Mouse (Mus musculus) intestine, embryonic 14.5 days (tissue): ENCODE results near the gene Lyar. TPM values are rescaled to one million over a fixed set of nuclear protein-coding genes. Genes with fewer than 3 reads are reported as not detected.

Source experiments
- ATAC-seq: fragments of 200-750 bp; cut with Nextera tagmentation; replicated peaks from 2 replicates; pipeline ENCODE4 v1.8.0; 2017; ENCODE audit warnings: low read depth, moderate number of reproducible peaks, moderate TSS enrichment, moderate library complexity; ENCODE audit not compliant: low FRiP score, low TSS enrichment
- DNase-seq: peaks from one replicate; pipeline ENCODE4 v3.0.0-alpha.2; 2018; ENCODE audit warnings: low spot score
- H3K27ac ChIP-seq: fragments of 300-500 bp; sonication (generic); 2 replicates; pipeline ENCODE4 v1.5.1; 2014; ENCODE audit warnings: low read depth, mild to moderate bottlenecking, control low read depth
- H3K27me3 ChIP-seq: fragments of 300-500 bp; sonication (generic); replicated peaks from 2 replicates; pipeline ENCODE4 v1.6.1; 2014; ENCODE audit warnings: low read length, control low read depth; ENCODE audit not compliant: control insufficient read depth, insufficient read depth
- H3K36me3 ChIP-seq: fragments of 300-500 bp; sonication (generic); 2 replicates; pipeline ENCODE4 v1.6.1; 2014; ENCODE audit warnings: low read length, control low read depth; ENCODE audit not compliant: control insufficient read depth, insufficient read depth
- H3K4me1 ChIP-seq: fragments of 300-500 bp; sonication (generic); replicated peaks from 2 replicates; pipeline ENCODE4 v1.6.1; 2014; ENCODE audit warnings: low read length, control low read depth, mixed read lengths; ENCODE audit not compliant: control insufficient read depth, insufficient read depth
- H3K4me2 ChIP-seq: fragments of 300-500 bp; sonication (generic); 2 replicates; pipeline ENCODE4 v1.6.1; 2014; ENCODE audit warnings: low read length
- H3K4me3 ChIP-seq: fragments of 300-500 bp; sonication (generic); 2 replicates; pipeline ENCODE4 v1.5.1; 2014; ENCODE audit warnings: low read depth, low read length, control low read depth, mixed read lengths
- H3K9ac ChIP-seq: fragments of 300-500 bp; sonication (generic); 2 replicates; pipeline ENCODE4 v1.6.1; 2014; ENCODE audit warnings: mild to moderate bottlenecking, low read length
- H3K9me3 ChIP-seq: fragments of 300-500 bp; sonication (generic); 2 replicates; pipeline ENCODE4 v1.6.1; 2016; ENCODE audit warnings: low read length, control low read depth; ENCODE audit not compliant: control insufficient read depth
- WGBS: fragments of 180-500 bp; shearing (Covaris S2); extraction: QIAGEN DNeasy Blood & Tissue Kit; methylation state at CpG from one replicate; pipeline ENCODE4 v1.1.7; 2014; 5-methylcytosine and 5-hydroxymethylcytosine counted together
- polyA plus RNA-seq: library from polyadenylated mRNA; unstranded; fragments of >200 nt; fragmentation: Nextera tagmentation; extraction: Ambion mirVana; gene quantifications from 2 replicates; pipeline ENCODE4 v1.2.1, GENCODE M21; 2014

Gene Lyar
- polyA plus RNA-seq, 1 experiment from 2014 or later = 100 TPM

DNA sequence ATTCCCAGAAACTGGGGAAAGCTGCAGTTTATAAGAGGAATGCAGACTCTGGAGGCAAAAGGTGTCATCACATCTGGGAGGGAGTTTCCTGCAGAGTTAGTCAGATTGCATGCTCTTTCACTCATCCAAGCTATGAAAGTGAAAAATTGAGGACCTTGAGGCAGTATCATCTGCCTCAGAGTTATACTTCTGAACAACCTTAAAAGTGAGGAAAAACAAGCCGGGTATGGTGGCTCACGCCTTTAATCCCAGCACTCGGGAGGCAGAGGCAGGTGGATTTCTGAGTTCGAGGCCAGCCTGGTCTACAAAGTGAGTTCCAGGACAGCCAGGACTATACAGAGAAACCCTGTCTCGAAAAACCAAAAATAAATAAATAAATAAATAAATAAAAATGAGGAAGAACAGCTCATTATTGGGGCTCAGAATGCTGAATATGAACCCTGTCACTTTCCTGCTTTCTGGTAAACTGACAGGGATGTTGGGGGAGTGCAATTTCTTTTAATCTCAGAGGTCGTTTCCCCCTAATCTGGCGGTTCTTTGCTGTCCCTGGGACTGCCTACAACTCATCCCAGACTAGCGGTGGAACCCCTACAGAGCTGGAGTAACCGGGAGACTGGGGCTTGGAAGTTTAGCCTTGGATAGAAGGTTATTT is 39.3 kb downstream of the Lyar start:
- peak overlapping the region; percentile 86 for H3K4me3 ChIP-seq
- DNase-seq (no peak), ATAC-seq (no peak)
- H3K27ac ChIP-seq = peak overlapping the region; percentile 84
- H3K4me2 ChIP-seq = peak overlapping the region; percentile 89
- 44% methylated on average over 9 of the region's 9 CpGs for WGBS
- H3K9ac ChIP-seq = peak overlapping the region; percentile 77
- H3K36me3 ChIP-seq = peaks cover 29% of the 10 kb centered on the region
- no peaks in the 10 kb centered on the region for H3K27me3 ChIP-seq
- no peaks in the 10 kb centered on the region for H3K9me3 ChIP-seq
- no peaks in the 10 kb centered on the region for H3K4me1 ChIP-seq

DNA sequence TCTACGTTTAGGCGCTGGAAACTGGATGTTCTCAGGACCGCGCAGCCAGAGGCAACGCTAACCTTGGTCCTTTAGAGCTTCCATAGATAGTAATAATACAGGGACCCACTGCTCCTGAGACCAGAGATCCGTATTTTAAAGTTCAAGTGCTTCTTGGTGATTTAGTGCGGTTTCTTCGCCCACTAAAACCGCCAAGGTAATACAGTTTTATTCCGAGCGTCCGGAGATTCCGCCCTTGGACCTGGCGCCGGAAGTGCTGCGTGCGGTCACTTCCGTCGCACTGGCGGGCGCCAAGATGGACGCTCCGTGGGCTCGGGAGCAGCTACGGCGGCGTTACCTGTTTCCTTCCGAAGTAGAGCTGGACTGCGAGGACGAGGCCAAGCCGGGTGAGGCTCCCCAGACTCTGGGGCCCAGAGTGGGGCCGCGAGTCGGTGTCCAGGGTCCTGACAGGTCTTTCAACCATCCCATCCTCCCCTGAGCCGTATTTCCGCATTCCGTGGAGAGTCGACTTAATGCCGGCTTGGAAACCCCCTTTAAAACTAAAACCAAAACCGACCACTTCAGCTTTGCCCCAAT is 39.9 kb downstream of the Lyar start, which contains the start of gene Tmem128:
Gene Tmem128, plus strand, starts transcription at position 79 of the 576 bp plus-strand sequence.
- H3K4me3 ChIP-seq = peak within 1 kb of the TSS; percentile 86
- no peaks in the 10 kb centered on the region for H3K9me3 ChIP-seq
- peak within 1 kb of the TSS; percentile 84 for H3K27ac ChIP-seq
- DNase-seq (peak; percentile 86), ATAC-seq (peak; percentile 79)
- peak within 1 kb of the TSS; percentile 89 for H3K4me2 ChIP-seq
- H3K4me1 ChIP-seq = no peaks in the 10 kb centered on the region
- peaks cover 35% of the 10 kb centered on the region for H3K36me3 ChIP-seq
- WGBS = under 1% methylated on average over 40 of the region's 40 CpGs
- no peaks in the 10 kb centered on the region for H3K27me3 ChIP-seq
- H3K9ac ChIP-seq = peak within 1 kb of the TSS; percentile 77

DNA sequence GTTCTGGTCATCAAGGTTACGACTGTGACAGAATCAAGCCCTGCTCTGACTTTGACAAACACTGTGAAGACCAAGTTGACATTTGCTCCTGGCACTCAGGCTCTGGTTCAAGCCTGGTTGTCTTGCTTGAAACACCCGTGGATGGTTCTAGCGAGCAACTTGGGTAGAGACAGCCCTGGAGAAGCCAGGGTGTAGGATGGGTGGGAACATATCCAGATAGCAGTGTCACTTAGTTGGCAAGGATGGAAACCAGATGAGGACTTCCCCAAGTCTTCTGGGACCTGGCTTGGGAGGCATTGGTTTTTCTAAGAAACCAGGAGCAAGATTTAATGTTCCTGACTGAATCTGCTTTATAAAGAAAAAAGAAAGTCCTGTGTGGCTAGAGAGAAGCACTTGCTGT is 50.7 kb downstream of the Lyar start:
- Histone ChIP-seq H3K27me3 (peaks cover 25% of the 10 kb centered on the region), H3K4me2 (no peak overlapping the region), H3K4me1 (no peaks in the 10 kb centered on the region), H3K9me3 (no peaks in the 10 kb centered on the region), H3K4me3 (no peak overlapping the region), H3K27ac (no peak overlapping the region), H3K9ac (no peak overlapping the region), H3K36me3 (peaks cover 47% of the 10 kb centered on the region)
- no peak for ATAC-seq
- 89% methylated on average over 3 of the region's 3 CpGs for WGBS
- no peak for DNase-seq

DNA sequence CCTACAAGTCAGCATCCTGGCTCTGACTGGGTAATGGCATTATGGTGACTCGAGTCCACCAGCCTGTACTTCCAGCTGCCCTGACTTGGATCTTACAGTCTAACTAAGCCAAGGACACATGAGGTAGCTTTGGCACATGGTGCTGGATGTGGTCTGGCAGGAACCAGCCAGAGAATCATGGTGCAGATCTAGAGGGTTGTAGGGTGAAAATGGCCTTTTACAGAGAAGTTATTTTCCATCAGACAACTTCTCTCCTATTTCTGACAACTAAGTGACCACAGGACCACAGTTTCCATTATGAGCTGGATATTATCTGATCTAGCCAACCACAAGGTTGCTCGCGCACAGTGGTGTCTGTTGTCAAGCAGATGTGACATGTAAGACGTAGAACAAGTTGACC is 53.6 kb downstream of the Lyar start:
- Histone ChIP-seq H3K4me3 (no peak overlapping the region), H3K27ac (no peak overlapping the region), H3K4me1 (no peaks in the 10 kb centered on the region; the same call in 1 of the 2 replicates), H3K9me3 (no peaks in the 10 kb centered on the region), H3K4me2 (no peak overlapping the region), H3K36me3 (peaks cover 23% of the 10 kb centered on the region), H3K27me3 (peaks cover 54% of the 10 kb centered on the region), H3K9ac (no peak overlapping the region)
- no peak for DNase-seq
- WGBS = 90% methylated on average over 4 of the region's 4 CpGs
- no peak for ATAC-seq

DNA sequence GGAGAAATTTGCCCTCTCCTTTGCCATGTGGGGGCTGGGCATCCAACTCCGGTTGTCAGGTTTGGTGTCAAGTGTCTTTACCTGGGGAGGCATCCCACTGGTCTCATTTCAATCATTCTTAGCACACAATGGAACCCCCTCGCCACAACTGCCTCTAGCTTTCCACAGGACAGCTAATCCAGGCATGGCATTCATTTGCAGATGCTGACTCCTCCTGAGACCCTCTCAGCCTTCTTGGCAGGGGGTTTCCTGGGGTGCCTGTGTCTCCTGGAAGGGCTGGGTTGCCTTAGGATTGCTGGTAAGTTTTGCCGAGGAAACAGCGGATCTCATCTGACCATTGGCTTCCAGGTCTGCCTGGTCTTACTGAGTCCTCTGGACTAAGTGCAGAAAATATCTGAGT is 55.5 kb downstream of the Lyar start, which contains the start of gene Otop1:
Gene Otop1, plus strand, starts transcription at position 202 of the 400 bp plus-strand sequence.
- Histone ChIP-seq H3K27ac (no peak within 1 kb of the TSS), H3K4me3 (no peak within 1 kb of the TSS), H3K9ac (no peak within 1 kb of the TSS), H3K4me1 (no peaks in the 10 kb centered on the region; the same call in 1 of the 2 replicates), H3K9me3 (no peaks in the 10 kb centered on the region), H3K36me3 (peaks cover 8% of the 10 kb centered on the region; the same call in 1 of the 2 replicates), H3K27me3 (peaks cover 67% of the 10 kb centered on the region), H3K4me2 (no peak within 1 kb of the TSS)
- no peak for DNase-seq
- 8% methylated on average over 4 of the region's 4 CpGs for WGBS
- ATAC-seq = no peak

DNA sequence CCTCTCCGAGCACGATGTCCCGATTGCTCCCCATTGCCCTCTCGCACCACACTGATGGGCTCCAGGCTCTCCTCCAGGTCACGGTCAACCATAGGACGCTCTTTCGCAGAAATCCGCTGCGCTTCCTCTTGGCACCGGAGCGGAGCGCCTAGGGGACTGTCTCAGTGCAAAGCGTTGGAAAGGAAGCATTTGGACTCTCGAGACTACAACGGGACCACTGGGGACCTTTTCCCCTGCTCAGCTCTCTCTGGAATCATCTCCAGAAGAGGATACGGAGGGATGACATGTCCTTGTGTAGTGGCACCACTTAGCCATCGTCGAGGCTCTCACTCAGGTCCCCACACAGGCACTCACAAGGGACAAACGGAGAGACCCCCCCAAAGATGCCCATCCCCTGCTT is 56.2 kb downstream of the Lyar start:
- WGBS = 2% methylated on average over 19 of the region's 19 CpGs
- no peaks in the 10 kb centered on the region; the same call in 1 of the 2 replicates for H3K4me1 ChIP-seq
- H3K9me3 ChIP-seq = no peaks in the 10 kb centered on the region
- no peak for DNase-seq
- no peak overlapping the region for H3K4me2 ChIP-seq
- no peak overlapping the region for H3K4me3 ChIP-seq
- no peak overlapping the region for H3K9ac ChIP-seq
- no peak overlapping the region for H3K27ac ChIP-seq
- H3K36me3 ChIP-seq = peaks cover 1% of the 10 kb centered on the region; the same call in 1 of the 2 replicates
- ATAC-seq = no peak
- peaks cover 67% of the 10 kb centered on the region for H3K27me3 ChIP-seq

DNA sequence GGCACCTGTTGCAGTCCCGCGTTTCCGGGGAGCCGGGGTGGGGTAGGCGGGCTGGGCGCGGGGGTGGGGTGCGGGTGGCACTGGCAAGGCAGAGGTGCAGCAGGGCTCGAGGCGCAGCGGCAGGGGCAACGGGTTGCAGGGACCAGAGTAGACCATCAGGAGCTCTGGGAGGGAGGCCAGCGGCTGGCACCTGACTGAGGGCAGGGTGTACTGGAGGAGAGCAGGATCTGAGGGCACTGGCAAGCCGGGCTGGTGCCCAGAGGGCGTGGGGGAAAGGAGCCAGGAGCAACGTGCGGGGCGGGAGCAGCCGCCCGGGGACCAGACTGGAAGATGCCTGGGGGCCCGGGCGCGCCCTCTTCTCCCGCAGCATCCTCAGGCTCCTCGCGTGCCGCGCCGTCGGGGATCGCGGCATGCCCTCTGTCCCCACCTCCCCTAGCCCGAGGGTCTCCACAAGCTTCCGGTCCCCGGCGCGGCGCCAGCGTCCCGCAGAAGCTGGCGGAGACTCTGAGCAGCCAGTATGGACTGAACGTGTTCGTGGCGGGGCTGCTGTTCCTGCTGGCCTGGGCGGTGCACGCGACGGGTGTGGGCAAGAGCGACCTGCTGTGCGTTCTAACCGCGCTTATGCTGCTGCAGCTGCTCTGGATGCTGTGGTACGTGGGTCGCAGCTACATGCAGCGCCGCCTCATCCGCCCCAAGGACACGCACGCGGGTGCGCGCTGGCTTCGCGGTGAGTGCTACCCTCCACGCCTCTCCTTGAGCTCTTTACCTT is 57.0 kb downstream of the Lyar start:
- Histone ChIP-seq H3K27me3 (peaks cover 67% of the 10 kb centered on the region), H3K4me2 (peak overlapping the region; percentile 41)
- no peak for ATAC-seq

DNA sequence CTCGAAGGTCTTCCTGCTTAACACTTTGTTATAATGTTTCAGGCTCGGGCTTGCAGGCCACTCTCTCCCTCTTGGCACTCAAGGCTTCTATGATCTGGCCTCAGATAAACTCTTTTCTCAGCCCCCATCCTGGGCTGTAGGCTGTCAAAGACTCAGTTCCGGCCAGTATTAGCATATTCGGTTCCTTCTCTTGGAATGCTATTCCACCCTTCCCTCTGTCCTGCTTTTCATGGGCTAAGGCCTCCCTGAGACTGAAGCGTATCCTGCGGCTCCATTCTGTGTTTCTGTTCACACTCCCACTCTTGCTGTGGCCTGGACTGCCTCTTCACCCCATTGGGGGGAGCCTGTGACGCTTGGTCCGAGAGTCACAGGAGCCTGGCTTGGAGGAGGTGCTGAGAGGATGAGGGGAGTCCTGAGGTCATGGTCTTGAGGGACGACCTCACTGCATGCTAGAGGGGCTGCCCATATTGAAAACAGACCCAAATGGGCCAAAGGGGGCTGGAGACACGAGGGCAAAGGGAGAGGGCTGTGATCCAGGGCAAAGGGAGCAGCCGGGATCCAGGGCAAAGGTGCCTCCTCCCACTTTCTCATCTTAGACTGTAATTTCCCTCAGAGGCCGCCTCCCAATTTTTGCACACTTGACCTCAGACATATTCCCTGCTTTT is 57.8 kb downstream of the Lyar start:
- Histone ChIP-seq H3K4me3 (peak overlapping the region; percentile 18; the same call in 1 of the 2 replicates), H3K9ac (no peak overlapping the region), H3K27me3 (peaks cover 67% of the 10 kb centered on the region), H3K4me2 (no peak overlapping the region), H3K4me1 (no peaks in the 10 kb centered on the region; the same call in 1 of the 2 replicates), H3K27ac (no peak overlapping the region), H3K9me3 (no peaks in the 10 kb centered on the region), H3K36me3 (no peaks in the 10 kb centered on the region)
- WGBS = 18% methylated on average over 12 of the region's 12 CpGs
- ATAC-seq = no peak
- no peak for DNase-seq

More for the DNA sequence above, 57.0 kb downstream of the Lyar start:
- Histone ChIP-seq H3K4me1 (no peaks in the 10 kb centered on the region; the same call in 1 of the 2 replicates), H3K27ac (no peak overlapping the region), H3K9me3 (no peaks in the 10 kb centered on the region), H3K9ac (no peak overlapping the region), H3K4me3 (peak overlapping the region; percentile 18), H3K36me3 (no peaks in the 10 kb centered on the region)
- peak; percentile 53 for DNase-seq
- 2% methylated on average over 45 of the region's 65 CpGs for WGBS
